Mouse (Mus musculus): ENCODE measurements around the gene Olfr818.
"Not testable (repeated sequence)": the region's sequence is repeated elsewhere in the genome, so short reads cannot be mapped to it uniquely, and the experiment has no call there.

Gene Olfr818

GRCm38 (mm10) chr10:129949000-129949399, at the start of gene Olfr818:
Gene Olfr818, minus strand, starts transcription at chr10:129949100.
- in situ Hi-C loops (cut with MboI; ENCODE audit: low sequenced_read_pairs) = no loop called here

GRCm38 (mm10) chr10:129984962-129985361, 36.1 kb upstream of the Olfr818 start, which contains the start of gene Gm10310:
Gene Gm10310, minus strand, starts transcription at chr10:129985062.
- in situ Hi-C loops (cut with MboI; ENCODE audit: low sequenced_read_pairs) = loop anchor here (25.0 kb wide), 1 partner anchor 102 kb away; no protein-coding TSS in a partner anchor

GRCm38 (mm10) chr10:129981867-129982266, 33.0 kb upstream of the Olfr818 start:
- in situ Hi-C loops (cut with MboI; ENCODE audit: low sequenced_read_pairs) = loop anchor here (25.0 kb wide), 1 partner anchor 105 kb away; no protein-coding TSS in a partner anchor

- in situ Hi-C loops (cut with MboI; ENCODE audit: low sequenced_read_pairs) = loop anchor here (25.0 kb wide), 1 partner anchor 111 kb away; no protein-coding TSS in a partner anchor
Measured at GRCm38 (mm10) chr10:129976040-129976439, 27.1 kb upstream of the Olfr818 start, which contains the start of gene Olfr247. Gene Olfr247, minus strand, starts transcription at chr10:129976140.

GRCm38 (mm10) chr10:129972994-129973393, 24.1 kb upstream of the Olfr818 start:
- in situ Hi-C loops (cut with MboI; ENCODE audit: low sequenced_read_pairs) = not testable (repeated sequence)

- in situ Hi-C loops (cut with MboI; ENCODE audit: low sequenced_read_pairs) = not testable (repeated sequence)
Measured at GRCm38 (mm10) chr10:129967166-129967565, 18.3 kb upstream of the Olfr818 start, which contains the start of gene Olfr819. Gene Olfr819, minus strand, starts transcription at chr10:129967266.

GRCm38 (mm10) chr10:129966232-129966631, 17.3 kb upstream of the Olfr818 start:
- in situ Hi-C loops (cut with MboI; ENCODE audit: low sequenced_read_pairs) = not testable (repeated sequence)

- in situ Hi-C loops (cut with MboI; ENCODE audit: low sequenced_read_pairs) = no loop called here
Measured at GRCm38 (mm10) chr10:129915497-129915896, 33.4 kb downstream of the Olfr818 start, which contains the start of gene Olfr816. Gene Olfr816, minus strand, starts transcription at chr10:129915597.

GRCm38 (mm10) chr10:129905767-129906166, 43.1 kb downstream of the Olfr818 start, which contains the start of gene Olfr815:
Gene Olfr815, minus strand, starts transcription at chr10:129905867.
- in situ Hi-C loops (cut with MboI; ENCODE audit: low sequenced_read_pairs) = not testable (repeated sequence)

All from CH12F3 (cell line).